Mouse (Mus musculus): ENCODE results near the gene Ppil6. TPM values are rescaled to one million over a fixed set of nuclear protein-coding genes. Genes with fewer than 3 reads are reported as not detected.

Ppil6 gene
- polyA plus RNA-seq, 1 experiment from 2014 or later = 6.4 TPM

DNA sequence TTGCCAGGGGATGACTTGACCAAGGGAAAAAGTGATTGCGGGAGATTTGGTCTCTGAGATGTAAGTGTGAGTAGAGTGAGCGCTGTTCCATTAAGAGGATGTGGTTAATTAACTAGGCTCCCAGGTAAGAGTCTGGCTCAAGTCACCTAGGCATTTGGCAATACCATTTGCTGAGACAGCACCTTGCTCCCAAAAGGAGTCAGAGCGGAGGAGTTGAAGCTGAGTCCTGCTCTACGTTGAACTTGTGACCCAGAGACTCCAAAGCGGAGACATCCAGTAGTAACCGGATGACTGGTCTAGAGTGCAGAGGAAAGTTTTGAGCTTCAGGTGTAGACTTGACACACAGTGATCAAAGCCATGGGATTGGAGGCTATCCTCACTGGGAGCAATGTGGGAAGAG, 51.8 kb downstream of the Ppil6 start:
- ChIA-PET POLR2A (interaction anchor here (0.7 kb wide), 1 partner anchor 85 kb away, joined by 3 read pairs; no protein-coding TSS in a partner anchor), CTCF (interaction anchor here (1.0 kb wide), 1 partner anchor 137 kb away, joined by 3 read pairs; no protein-coding TSS in a partner anchor)
- in situ Hi-C loops (cut with MboI; ENCODE audit: low pct_unique_long_range_greater_than_20kb) = no loop called here
- TF ChIP-seq CTCF (IDR thresholded peaks at IDR 0.05) = no peak
- DNase-seq (ENCODE audit: low read depth, low spot score) = no peak
- H3K27me3 ChIP-seq = no peaks in the 10 kb centered on the region
- no peak for ATAC-seq

- DNase-seq (ENCODE audit: low read depth, low spot score) = no peak
- ChIA-PET CTCF (interaction anchor here (1.4 kb wide), 1 partner anchor 8 kb away, joined by 5 read pairs; no protein-coding TSS in a partner anchor), POLR2A (no interaction called here)
- in situ Hi-C loops (cut with MboI; ENCODE audit: low pct_unique_long_range_greater_than_20kb) = no loop called here
- TF ChIP-seq CTCF (IDR thresholded peaks at IDR 0.05) = no peak
- H3K27me3 ChIP-seq = no peaks in the 10 kb centered on the region
- ATAC-seq = no peak
Measured at GRCm38 (mm10) chr10:41543439-41543838, 53.2 kb downstream of the Ppil6 start.

DNA sequence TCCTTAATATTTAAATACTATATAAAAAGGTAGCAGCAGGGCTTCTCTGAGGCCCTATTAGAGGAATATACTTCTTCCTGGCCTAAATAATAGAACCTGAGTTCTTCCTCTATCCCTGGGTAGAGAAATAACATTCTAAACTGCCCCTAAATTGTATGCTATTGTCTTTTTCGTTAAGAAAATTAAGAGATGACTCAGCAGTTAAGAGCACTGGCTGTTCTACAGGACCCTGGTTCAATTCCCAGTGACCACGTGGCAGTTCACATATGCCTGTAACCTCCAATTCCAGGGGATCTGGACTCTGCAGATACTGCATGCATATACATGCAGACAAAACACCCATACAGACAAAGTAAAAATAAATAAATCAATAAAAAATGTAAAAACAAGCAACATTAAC, 53.6 kb downstream of the Ppil6 start:
- no peaks in the 10 kb centered on the region for H3K27me3 ChIP-seq
- no peak for DNase-seq (ENCODE audit: low read depth, low spot score)
- ChIA-PET POLR2A (no interaction called here), CTCF (interaction anchor here (1.1 to 1.4 kb wide), 2 partner anchors 8 to 37 kb away, joined by 3 to 5 read pairs; no protein-coding TSS in a partner anchor)
- in situ Hi-C loops (cut with MboI; ENCODE audit: low pct_unique_long_range_greater_than_20kb) = no loop called here
- TF ChIP-seq CTCF (IDR thresholded peaks at IDR 0.05) = no peak
- ATAC-seq = no peak

DNA sequence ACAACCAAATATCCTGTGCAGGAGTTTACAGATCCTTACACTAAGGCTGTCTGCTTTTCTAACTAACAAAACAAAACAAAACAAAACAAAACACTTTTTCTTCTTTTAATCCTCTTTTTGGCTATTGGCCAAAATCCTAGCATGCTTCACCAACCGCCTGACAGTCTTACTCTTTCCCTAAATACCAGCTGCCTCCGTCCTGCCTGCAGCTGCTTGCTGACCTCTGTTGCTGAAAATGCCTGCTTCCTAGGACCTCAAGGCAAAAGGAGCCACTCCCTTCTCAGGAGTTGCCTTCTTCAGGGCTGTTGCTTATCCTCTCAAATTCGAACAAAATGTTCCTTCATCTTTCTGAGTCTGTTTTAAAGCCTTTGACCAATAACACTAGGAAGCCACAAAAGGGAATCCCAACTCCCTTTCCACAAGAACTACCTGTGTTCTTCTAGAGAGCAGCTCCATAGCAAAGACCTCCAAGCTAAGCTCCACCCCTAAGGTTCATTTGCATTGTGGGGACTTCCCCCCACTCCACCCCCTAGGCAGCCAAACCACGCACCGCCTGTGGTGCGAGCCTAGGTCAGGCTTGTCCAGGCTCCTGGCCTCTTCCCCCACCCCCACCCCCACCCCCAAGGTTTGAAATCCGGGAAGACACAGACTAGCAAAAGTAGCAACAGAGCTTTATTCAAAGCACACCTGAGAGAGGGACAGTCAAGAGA, 54.4 kb downstream of the Ppil6 start:
- TF ChIP-seq CTCF (IDR thresholded peaks at IDR 0.05) = no peak
- in situ Hi-C loops (cut with MboI; ENCODE audit: low pct_unique_long_range_greater_than_20kb) = no loop called here
- CTCF ChIA-PET = interaction anchor here (1.1 kb wide), 1 partner anchor 36 kb away, joined by 3 read pairs; no protein-coding TSS in a partner anchor
- POLR2A ChIA-PET = interaction anchor here (0.6 kb wide), 1 partner anchor 10 kb away, joined by 5 read pairs; no protein-coding TSS in a partner anchor
- ATAC-seq (no peak), DNase-seq (ENCODE audit: low read depth, low spot score) (no peak)
- H3K27me3 ChIP-seq = no peaks in the 10 kb centered on the region

DNA sequence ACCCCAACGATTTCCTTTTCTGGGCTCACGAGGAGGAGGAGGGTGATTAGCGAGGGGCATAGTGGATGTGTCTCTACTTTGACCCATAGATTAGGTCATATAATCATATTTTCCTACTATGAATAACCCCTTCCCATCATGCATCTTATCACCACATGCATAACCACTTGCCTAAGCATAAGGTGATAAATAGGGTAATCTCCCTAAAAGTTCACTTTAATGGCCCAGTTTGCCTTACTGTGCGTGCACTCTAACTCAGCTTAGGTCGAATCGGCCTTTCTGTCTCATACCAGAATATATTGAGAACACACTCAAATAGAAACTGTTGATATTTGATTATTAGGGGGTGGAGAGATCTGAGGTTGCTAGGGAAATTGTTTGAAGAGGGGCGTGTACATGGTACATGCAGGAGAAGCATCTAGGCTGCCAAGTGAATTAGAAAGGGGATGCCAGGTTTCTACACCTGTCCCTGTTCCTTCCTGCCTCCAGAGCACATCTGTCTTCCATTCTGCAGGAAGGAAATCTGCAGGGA, 55.1 kb downstream of the Ppil6 start:
- in situ Hi-C loops (cut with MboI; ENCODE audit: low pct_unique_long_range_greater_than_20kb) = no loop called here
- POLR2A ChIA-PET = no interaction called here
- ATAC-seq (no peak), DNase-seq (ENCODE audit: low read depth, low spot score) (no peak)
- CTCF ChIA-PET = interaction anchor here (1.1 kb wide), 1 partner anchor 35 kb away, joined by 3 read pairs; no protein-coding TSS in a partner anchor
- H3K27me3 ChIP-seq = no peaks in the 10 kb centered on the region
- TF ChIP-seq CTCF (IDR thresholded peaks at IDR 0.05) = no peak

DNA sequence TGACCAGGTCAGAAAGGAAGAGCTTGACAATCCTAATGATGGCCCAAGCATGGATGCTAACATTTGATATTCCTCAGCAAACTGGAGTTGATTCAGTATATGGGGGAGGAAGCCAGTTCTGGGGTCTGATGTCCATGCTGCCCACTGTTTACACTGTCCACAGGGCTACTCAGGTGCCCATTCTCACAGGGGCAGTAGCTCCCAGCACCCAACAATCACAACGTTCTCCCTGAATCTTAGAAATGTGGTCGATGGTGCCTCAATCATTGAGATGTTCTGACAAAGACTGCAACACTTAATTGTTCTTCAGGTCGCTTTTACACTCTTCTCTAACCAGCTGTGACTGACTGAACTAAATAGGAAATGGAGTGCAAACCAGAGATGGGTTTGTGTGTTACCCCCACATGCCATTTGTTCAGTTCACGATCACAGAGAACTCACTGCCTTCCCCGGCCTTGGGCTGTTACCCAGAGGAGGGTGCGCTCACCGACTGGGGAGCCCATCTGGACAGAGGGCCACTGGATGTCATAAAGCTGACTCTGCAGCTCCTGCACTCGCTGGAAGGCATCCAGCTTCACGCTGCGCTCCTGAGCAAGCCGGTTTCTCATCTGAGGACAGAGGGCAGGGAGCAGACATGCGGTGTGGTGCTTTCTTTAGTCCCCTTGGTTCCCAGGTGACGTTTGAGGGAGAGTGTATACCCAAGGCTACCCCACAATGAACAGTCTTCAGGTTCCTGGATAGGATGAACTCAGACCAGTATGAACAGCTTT, 56.3 kb downstream of the Ppil6 start:
- POLR2A ChIA-PET = no interaction called here
- H3K27me3 ChIP-seq = no peaks in the 10 kb centered on the region
- CTCF ChIA-PET = no interaction called here
- in situ Hi-C loops (cut with MboI; ENCODE audit: low pct_unique_long_range_greater_than_20kb) = no loop called here
- DNase-seq (ENCODE audit: low read depth, low spot score) = no peak
- no peak for TF ChIP-seq CTCF (IDR thresholded peaks at IDR 0.05)
- ATAC-seq = no peak

GRCm38 (mm10) chr10:41550711-41551110, 60.5 kb downstream of the Ppil6 start:
- no peak for DNase-seq (ENCODE audit: low read depth, low spot score)
- no peak for ATAC-seq
- ChIA-PET POLR2A (interaction anchor here (1.5 kb wide), 1 partner anchor 21 kb away, joined by 3 read pairs; no protein-coding TSS in a partner anchor), CTCF (no interaction called here)
- no peak for TF ChIP-seq CTCF (IDR thresholded peaks at IDR 0.05)
- H3K27me3 ChIP-seq = no peaks in the 10 kb centered on the region
- in situ Hi-C loops (cut with MboI; ENCODE audit: low pct_unique_long_range_greater_than_20kb) = no loop called here

GRCm38 (mm10) chr10:41552319-41552718, 62.1 kb downstream of the Ppil6 start:
- TF ChIP-seq CTCF (IDR thresholded peaks at IDR 0.05) = no peak
- in situ Hi-C loops (cut with MboI; ENCODE audit: low pct_unique_long_range_greater_than_20kb) = no loop called here
- DNase-seq (ENCODE audit: low read depth, low spot score) = no peak
- POLR2A ChIA-PET = no interaction called here
- H3K27me3 ChIP-seq = no peaks in the 10 kb centered on the region
- ATAC-seq = no peak
- CTCF ChIA-PET = interaction anchor here (1.4 to 2.5 kb wide), 2 partner anchors 9 to 34 kb away, joined by 5 to 8 read pairs; partner anchors contain the start of gene Cd164

DNA sequence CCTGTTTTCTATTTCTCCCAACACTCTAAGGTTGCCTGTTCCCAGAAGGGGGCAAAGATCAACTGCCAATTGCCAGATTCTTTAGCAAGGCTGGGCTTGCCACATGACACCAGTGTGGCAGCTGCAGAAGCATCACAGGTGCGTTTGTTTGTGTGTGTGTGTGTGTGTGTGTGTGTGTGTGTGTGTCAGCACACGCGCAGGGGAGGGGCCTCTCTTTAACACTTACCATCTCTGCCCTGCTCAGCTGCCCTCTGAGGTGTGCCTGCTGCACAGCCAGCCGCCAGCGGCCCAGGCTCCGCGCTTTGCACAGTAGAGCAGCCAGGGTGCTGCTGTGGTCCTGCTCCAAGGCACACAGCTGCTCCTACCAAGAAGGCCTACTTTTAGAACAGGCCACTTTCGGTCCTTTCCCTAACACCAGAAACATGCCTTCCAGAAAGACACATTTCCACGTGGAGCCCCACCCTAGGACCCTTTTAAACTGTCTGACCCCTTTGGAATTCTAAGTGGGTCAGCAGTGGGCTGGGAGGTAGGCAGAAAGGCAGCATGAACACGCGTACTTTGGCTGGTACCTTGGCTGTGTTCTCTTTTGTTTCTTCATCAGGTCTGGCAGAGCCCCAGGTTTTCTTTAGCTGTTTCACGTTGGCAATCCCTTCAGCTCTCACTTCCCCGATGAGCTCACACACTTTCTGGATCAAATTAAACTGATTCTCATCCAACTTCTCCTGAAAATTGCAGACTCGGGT, 62.8 kb downstream of the Ppil6 start:
- TF ChIP-seq CTCF (IDR thresholded peaks at IDR 0.05) = no peak
- no peak for ATAC-seq
- no peaks in the 10 kb centered on the region for H3K27me3 ChIP-seq
- in situ Hi-C loops (cut with MboI; ENCODE audit: low pct_unique_long_range_greater_than_20kb) = no loop called here
- DNase-seq (ENCODE audit: low read depth, low spot score) = no peak
- ChIA-PET CTCF (interaction anchor here (1.2 to 2.5 kb wide), 2 partner anchors 12 to 34 kb away, joined by 3 to 8 read pairs; partner anchors contain the start of gene Cd164), POLR2A (interaction anchor here (1.5 kb wide), 1 partner anchor 11 kb away, joined by 3 read pairs; no protein-coding TSS in a partner anchor)

DNA sequence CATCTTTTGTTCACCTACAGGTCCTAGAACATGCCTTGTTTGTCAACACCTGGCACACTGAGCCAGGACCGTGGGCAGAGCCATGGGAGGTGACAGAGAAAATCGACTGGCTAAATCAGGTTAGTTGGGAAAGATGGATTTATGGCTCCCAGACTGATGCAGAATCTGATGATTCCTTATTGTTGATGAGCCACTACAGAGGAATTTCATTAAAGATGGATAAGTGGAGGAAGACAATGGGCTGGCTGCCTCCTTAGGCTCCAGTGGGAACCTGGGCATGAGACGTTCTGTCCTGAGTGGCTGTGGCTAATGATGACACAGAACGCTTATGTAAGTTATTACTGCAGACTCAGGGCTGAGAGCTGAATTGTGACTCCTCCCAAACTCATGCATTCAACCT, 63.5 kb downstream of the Ppil6 start:
- in situ Hi-C loops (cut with MboI; ENCODE audit: low pct_unique_long_range_greater_than_20kb) = no loop called here
- no peaks in the 10 kb centered on the region for H3K27me3 ChIP-seq
- no peak for DNase-seq (ENCODE audit: low read depth, low spot score)
- no peak for ATAC-seq
- POLR2A ChIA-PET = interaction anchor here (1.5 kb wide), 1 partner anchor 10 kb away, joined by 3 read pairs; no protein-coding TSS in a partner anchor
- CTCF ChIA-PET = interaction anchor here (1.2 to 2.5 kb wide), 2 partner anchors 11 to 35 kb away, joined by 3 to 8 read pairs; partner anchors contain the start of gene Cd164
- TF ChIP-seq CTCF (IDR thresholded peaks at IDR 0.05) = no peak
